Mouse (Mus musculus): ENCODE data around the gene Mras.

- TF ChIP-seq CTCF (IDR thresholded peaks at IDR 0.05; ENCODE audit: low read depth, low read length) = no peak
- no peak for TF ChIP-seq EP300 (IDR thresholded peaks at IDR 0.05; ENCODE audit: insufficient read depth, low read depth, low read length)
- no peak for TF ChIP-seq POLR2A (IDR thresholded peaks at IDR 0.05; ENCODE audit: insufficient read depth, low read length)
Observed at GRCm38 (mm10) chr9:99485144-99485543, 48.0 kb upstream of the Mras start.

Data from ES-Bruce4 (cell line).